Mouse (Mus musculus): Measurements from ENCODE around the gene Hectd1.

Gene Hectd1

DNA sequence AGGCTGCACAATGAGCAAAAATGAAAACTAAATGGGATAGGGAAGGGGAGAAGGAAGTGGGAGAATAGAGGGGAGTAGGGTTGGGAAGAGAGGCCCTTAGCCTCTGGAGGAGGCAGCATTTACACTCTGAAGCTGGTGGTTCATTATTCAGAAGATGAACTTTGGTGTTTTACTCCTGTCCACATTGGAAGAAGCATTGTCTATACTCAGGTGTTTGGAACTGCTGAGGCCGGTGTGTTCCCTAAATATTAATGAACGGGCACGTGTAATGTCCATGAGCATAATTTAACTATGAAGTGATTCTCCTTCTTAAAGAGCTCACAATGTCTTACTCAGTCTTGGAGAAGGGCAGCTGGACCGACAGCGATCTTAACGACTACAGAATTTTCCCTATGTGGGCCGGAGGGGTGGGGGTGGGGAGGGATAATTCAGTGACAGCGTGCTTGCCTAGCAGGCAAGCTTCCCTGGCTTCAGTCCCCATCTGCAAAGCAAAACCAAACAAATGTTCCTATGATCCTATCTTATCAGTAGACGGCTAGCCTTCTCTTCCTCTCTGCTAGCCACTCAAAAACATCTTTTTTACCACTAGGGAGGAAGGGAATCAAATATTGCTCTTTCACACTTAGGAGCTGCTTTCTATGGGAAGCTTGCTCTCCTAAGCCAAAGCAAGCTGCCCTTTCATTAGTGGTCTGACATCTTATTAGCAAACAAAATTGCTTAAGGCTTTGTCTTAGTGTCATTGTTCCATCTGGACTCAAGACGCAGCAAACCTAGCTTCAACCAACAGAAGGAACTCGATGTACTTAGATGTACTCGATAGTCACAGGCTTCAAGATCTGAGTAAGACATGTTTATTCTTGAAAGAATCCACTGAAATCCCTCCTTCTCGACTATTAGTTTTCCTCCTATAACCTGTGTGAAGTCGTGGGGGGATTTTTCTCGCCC is 14.5 kb upstream of the Hectd1 start:
- no peak for DNase-seq (ENCODE audit: low spot score)

GRCm38 (mm10) chr12:51842081-51842864 is 12.9 kb upstream of the Hectd1 start:
- no peak for DNase-seq (ENCODE audit: low spot score)

DNA sequence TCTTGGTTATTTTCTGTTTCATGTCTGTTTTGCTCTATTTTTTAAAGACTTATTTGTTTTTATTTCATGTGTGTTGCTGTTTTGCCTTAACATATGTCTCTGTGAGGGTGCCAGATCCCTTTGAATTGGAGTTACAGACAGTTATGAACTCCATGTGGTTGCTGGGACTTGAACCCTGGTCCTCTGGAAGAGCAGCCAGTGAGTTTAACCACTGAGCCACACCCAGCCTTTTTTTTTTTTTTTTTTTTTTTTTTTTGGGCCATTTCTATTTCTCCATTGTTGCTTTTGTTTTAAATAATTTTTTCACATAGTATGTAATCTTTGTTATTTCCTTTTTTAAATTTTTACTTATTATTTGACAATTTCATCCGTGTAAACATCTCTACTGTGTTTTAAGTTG is 10.5 kb upstream of the Hectd1 start:
- no peak for DNase-seq (ENCODE audit: low spot score)

DNA sequence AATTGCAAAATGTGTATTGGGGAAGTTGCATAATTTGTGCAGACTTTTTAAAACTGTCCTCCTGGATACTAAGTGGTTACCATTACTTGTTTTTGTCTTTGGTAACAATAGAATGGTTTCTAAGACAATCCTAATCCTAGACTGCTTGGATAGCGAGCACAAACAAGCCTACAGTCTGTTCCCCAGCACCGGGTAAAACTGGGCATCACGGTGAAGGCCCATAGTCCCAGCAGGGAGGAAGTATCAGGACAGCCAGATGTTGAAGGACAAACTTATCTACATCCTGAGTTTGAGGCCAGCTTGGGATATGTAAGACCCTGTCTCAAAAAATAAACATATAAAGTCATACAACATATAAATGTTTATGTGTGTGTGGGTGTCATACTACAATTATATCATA is 5.9 kb upstream of the Hectd1 start:
- DNase-seq (ENCODE audit: low spot score), result no peak

- no peak for DNase-seq (ENCODE audit: low spot score)
Measured at GRCm38 (mm10) chr12:51831931-51832330, 2.6 kb upstream of the Hectd1 start.

GRCm38 (mm10) chr12:51831296-51831695 is 2.0 kb upstream of the Hectd1 start:
- DNase-seq (ENCODE audit: low spot score), result no peak

GRCm38 (mm10) chr12:51830671-51831070 is 1.3 kb upstream of the Hectd1 start:
- no peak for DNase-seq (ENCODE audit: low spot score)

DNA sequence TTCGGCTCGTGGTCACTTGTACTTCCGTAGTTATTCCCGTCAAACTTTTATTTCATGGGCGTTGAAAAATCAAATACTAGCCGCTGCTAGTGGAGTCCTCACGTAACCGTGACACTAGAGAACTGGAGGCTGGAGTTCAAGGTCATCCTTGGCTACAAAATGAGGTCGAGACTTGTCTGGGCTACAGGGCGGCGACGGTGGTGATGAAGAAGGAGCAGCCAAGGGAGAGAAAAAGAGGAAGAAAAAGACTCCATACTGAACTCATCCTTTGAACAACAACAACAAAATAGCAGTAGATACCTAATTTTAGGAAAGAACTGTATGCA is 704 bp upstream of the Hectd1 start:
- no peak for DNase-seq (ENCODE audit: low spot score)

DNA sequence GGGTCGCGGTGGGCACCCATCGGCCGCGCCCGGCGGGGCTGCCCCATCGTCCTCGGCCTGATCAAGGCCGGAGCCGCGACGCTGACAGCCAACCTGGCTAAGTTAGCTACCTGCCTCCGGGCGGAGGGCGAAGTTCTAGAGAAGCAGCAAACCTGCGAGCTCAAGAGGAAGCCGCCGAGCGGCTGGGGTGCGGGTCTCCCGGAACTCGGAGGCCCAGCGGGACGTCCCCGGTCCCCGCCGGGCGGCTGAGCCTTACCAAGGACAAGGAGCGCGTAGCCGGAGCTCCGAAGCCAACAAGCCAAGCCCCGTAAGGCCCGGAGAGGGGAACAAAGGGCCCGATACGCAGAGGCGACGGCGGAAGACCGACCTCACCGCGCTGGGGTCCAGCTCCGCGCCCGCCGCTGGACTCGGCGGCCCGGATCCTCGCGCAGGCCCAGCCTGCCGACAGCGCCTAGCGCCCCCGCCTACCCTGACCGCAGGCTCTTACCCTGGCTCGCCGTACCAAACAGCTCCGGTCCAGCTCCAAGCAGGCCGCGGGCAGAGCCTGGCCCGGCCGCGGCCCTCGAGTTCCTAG is 533 bp downstream of the Hectd1 start:
- DNase-seq (ENCODE audit: low spot score), result peak; percentile 78

GRCm38 (mm10) chr12:51827958-51828650 is 1.2 kb downstream of the Hectd1 start:
- DNase-seq (ENCODE audit: low spot score), result no peak

GRCm38 (mm10) chr12:51825338-51825737 is 4.0 kb downstream of the Hectd1 start:
- DNase-seq (ENCODE audit: low spot score), result peak; percentile 25

GRCm38 (mm10) chr12:51823311-51823710 is 6.0 kb downstream of the Hectd1 start:
- no peak for DNase-seq (ENCODE audit: low spot score)

DNA sequence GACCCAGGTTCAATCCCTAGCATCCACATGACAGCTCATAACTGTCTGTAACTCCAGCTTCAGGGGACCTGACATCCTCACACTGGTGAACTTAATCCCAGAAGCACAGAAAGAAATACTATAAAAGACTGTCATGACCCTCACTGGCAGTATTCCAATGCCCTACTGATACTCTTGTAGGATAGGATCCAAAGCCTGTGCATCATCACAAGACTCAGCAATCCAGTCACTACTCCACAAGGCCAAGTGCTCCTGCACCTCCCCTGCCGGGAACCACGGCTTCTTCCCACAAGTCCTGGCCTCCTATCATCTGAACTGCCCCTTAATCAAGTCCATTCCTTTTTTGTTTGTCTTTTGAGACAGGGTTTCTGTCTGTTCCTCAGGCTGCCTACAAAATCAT is 6.5 kb downstream of the Hectd1 start:
- DNase-seq (ENCODE audit: low spot score), result no peak

DNA sequence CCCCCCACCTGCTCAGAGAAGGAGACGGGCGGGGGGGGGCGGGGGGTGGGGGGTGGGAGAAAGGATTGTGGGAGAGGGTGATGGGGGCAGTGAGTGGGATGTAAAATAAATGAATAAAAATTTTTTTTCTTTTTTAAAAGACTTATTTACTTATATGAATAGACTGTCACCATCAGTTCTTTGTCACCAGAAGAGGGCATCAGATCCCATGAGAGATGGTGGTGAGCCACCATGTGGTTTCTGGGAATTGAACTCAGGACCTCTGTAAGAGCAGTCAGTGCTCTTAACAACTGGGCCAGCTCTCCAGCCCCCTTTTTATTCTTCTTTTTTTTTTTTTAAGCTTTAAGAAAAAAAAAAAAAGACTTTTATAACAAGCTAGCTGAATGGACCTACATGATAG is 7.1 kb downstream of the Hectd1 start:
- DNase-seq (ENCODE audit: low spot score), result peak; percentile 28

GRCm38 (mm10) chr12:51821256-51821655 is 8.1 kb downstream of the Hectd1 start:
- no peak for DNase-seq (ENCODE audit: low spot score)

DNA sequence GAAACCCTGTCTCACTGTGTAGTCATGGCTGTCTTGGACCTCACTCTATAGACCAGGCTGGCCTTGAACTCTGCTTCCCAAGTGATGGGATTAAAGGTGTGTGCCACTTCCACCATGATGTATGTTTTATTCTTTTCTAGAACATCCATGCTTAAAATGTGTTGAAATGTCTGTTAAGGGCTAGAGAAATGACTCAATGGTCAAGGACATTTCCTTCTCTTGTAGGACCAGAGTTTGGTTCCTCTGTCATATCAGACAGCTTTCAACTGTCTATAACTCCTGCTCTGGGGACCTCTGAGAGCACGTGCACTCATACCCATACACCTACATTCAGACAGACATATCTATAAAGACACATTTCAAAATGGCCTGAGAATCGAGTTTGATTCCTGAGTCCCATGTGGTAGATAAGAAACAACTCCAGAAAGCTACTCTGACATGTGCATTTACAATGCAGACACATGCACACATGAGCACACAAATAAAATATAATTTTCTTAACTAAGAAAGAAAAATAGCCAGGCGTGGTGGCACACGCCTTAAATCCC is 9.3 kb downstream of the Hectd1 start:
- DNase-seq (ENCODE audit: low spot score), result no peak

GRCm38 (mm10) chr12:51817815-51818613 is 11.3 kb downstream of the Hectd1 start:
- DNase-seq (ENCODE audit: low spot score), result no peak

GRCm38 (mm10) chr12:51811388-51812140 is 17.8 kb downstream of the Hectd1 start:
- DNase-seq (ENCODE audit: low spot score), result no peak

DNA sequence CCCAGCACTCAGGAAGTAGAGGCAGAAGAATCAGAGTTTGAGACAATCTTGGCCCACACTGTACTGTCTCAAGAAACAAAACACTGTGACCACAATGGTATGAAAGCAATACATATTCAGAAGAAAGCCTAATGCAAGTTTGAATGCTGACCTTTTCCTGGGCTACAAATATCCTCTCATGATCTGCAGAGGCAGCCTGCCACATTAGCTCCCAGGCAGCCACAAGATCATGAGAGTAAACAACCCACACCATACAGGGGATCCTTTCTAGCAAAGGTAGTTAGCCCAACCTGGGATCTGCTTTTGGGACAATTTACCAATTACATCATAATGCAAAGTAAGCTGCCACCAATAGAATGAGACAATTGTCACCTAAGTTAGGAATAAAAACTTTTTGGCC is 18.8 kb downstream of the Hectd1 start:
- DNase-seq (ENCODE audit: low spot score), result no peak

GRCm38 (mm10) chr12:51784842-51785241 is 44.5 kb downstream of the Hectd1 start:
- peak; percentile 22 for DNase-seq (ENCODE audit: low spot score)

Measured in T-cell, adult 2 months (primary cell).